Mouse (Mus musculus): ENCODE results near the gene Lrrc4. TPM values are rescaled to one million over a fixed set of nuclear protein-coding genes. Genes with fewer than 3 reads are reported as not detected.

Lrrc4 gene
- total RNA-seq, 2 experiments from 2014 or later: 85.2 to 95.7 TPM

GRCm38 (mm10) chr6:28857198-28858180 lies 25.9 kb upstream of the Lrrc4 start:
- no peak for DNase-seq (ENCODE audit: low spot score in 2 of 2)
- intact Hi-C loops (cut with DNase I): no loop called here

GRCm38 (mm10) chr6:28856789-28857188 lies 25.2 kb upstream of the Lrrc4 start:
- intact Hi-C loops (cut with DNase I): no loop called here
- no peak for DNase-seq (ENCODE audit: low spot score in 2 of 2)

DNA sequence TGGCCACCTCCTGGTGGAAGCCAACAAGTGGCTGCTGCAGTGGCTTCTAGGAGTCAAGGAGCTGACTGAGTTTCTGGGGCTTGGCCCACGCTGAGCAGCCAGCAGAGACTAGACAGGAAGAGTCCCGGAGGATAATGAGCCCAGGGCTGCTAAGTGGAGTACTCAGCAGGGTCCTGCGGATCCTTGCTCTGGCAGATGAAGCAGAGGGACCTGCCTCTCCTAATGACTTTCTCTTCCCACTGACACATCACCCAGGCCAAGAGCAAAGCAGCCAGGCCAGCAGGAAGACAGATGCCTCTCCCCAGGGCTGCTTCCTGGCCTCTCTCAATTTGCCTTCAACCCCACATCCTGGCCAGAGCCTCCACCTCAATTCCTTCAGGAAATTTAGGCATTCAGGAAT lies 23.9 kb upstream of the Lrrc4 start:
- intact Hi-C loops (cut with DNase I): no loop called here
- DNase-seq (ENCODE audit: low spot score in 2 of 2): no peak

DNA sequence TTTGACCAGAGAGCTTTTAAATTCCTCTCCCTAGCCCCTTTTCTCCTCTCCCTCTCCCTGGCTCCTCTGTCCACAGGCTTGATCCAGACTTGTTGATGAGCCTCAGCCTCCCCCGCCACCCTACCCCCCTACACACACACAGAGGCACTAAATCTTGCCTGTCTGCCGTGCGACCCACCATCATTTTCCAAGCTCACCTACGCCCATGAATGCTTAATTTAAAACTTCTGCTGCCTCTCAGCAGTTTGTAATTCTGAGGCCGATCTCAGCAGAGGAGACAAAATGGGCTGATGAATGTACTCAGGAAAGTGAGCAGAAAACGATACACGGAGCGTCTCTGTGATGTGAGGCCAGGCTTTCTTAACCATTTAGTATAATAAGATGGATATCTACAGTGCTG lies 23.1 kb upstream of the Lrrc4 start:
- intact Hi-C loops (cut with DNase I): no loop called here
- DNase-seq (ENCODE audit: low spot score in 2 of 2): no peak

GRCm38 (mm10) chr6:28853654-28854053 lies 22.1 kb upstream of the Lrrc4 start:
- intact Hi-C loops (cut with DNase I): no loop called here
- no peak for DNase-seq (ENCODE audit: low spot score in 2 of 2)

DNA sequence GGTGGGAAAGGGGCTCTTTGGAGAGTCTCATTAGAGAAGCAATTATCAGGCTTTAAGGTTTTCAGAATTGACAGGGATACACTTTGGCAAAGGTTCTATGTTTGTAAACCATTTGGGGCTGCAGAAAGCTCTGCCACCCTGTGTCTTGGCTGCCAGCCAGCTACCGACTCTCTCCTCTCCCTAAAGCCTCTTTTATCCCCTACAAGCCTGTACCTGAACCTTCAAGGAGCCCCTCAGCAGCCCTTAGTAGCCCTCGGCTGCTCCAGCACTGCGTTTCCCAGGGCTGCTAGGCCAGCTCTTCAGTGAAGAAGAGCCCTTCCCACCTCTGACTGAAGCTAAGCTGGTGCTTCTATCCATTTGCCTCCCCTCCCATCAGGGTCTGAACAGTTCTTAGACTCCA lies 21.6 kb upstream of the Lrrc4 start:
- intact Hi-C loops (cut with DNase I): no loop called here
- no peak for DNase-seq (ENCODE audit: low spot score in 2 of 2)

GRCm38 (mm10) chr6:28852342-28852741 lies 20.8 kb upstream of the Lrrc4 start:
- intact Hi-C loops (cut with DNase I): no loop called here

GRCm38 (mm10) chr6:28850326-28850900 lies 18.9 kb upstream of the Lrrc4 start:
- intact Hi-C loops (cut with DNase I): no loop called here
- no peak for DNase-seq (ENCODE audit: low spot score in 2 of 2)

More at GRCm38 (mm10) chr6:28852342-28852741, 20.8 kb upstream of the Lrrc4 start:
- DNase-seq (ENCODE audit: low spot score in 2 of 2): no peak

DNA sequence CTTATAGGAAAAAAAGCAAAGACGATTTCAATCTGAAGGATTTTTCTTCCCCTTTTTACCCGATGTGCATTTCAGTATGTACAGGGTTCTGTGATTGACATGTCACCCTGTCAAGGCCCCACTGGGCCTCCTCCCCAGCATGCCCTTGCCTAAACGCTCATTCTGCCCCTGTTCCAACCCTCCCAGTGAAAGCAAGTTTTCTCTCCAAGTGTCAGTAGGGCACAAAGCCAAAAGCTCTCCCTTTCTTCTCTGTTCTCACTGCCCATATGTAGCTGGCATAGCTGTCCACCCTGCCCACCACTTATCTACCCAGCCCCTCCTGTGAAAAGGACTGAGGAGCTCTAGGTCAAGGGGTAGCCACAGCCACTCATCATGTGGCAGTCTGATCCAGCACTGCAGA lies 17.8 kb upstream of the Lrrc4 start:
- intact Hi-C loops (cut with DNase I): no loop called here
- DNase-seq (ENCODE audit: low spot score in 2 of 2): no peak

- intact Hi-C loops (cut with DNase I): no loop called here
- DNase-seq (ENCODE audit: low spot score in 2 of 2): no peak
These were observed 17.3 kb upstream of the Lrrc4 start for GRCm38 (mm10) chr6:28848891-28849290.

- intact Hi-C loops (cut with DNase I): no loop called here
- no peak for DNase-seq (ENCODE audit: low spot score in 2 of 2)
These were observed 16.8 kb upstream of the Lrrc4 start for GRCm38 (mm10) chr6:28848285-28848794.

- intact Hi-C loops (cut with DNase I): no loop called here
- no peak for DNase-seq (ENCODE audit: low spot score in 2 of 2)
These were observed 16.1 kb upstream of the Lrrc4 start for GRCm38 (mm10) chr6:28847616-28848015.

- no peak for DNase-seq (ENCODE audit: low spot score in 2 of 2)
- intact Hi-C loops (cut with DNase I): no loop called here
These were observed 14.1 kb upstream of the Lrrc4 start for GRCm38 (mm10) chr6:28845610-28846009.

GRCm38 (mm10) chr6:28842375-28843276 lies 11.1 kb upstream of the Lrrc4 start:
- DNase-seq (ENCODE audit: low spot score in 2 of 2): peak; percentile 67 to 77
- intact Hi-C loops (cut with DNase I): no loop called here

DNA sequence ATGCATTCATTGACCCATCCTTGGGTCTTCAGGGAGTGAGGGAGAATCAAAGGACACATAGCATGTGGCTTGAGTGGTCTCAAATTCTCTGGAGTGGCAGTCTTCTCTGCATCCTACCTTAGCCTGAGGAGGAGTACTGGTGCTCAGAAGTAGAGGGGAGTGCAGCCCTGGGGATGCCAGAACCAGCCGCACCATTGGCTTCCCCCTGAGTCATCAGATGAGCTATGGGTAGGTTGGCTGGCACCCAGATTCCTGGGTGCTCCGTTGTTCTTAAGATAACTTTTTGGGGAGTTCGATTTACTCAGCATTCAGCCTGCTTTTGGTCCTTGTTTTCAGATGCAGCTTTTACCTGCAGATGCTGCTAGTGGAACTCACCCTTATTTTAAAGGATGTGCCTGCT lies 10.0 kb upstream of the Lrrc4 start:
- DNase-seq (ENCODE audit: low spot score in 2 of 2): no peak
- intact Hi-C loops (cut with DNase I): no loop called here

- no peak for DNase-seq (ENCODE audit: low spot score in 2 of 2)
- intact Hi-C loops (cut with DNase I): loop anchor here (5.0 to 10.0 kb wide), 2 partner anchors 186 to 308 kb away; no protein-coding TSS in a partner anchor
These were observed 5.1 kb upstream of the Lrrc4 start for GRCm38 (mm10) chr6:28836600-28836999.

GRCm38 (mm10) chr6:28834046-28834445 lies 2.5 kb upstream of the Lrrc4 start:
- DNase-seq (ENCODE audit: low spot score in 2 of 2): no peak
- intact Hi-C loops (cut with DNase I): loop anchor here (10.0 kb wide), 1 partner anchor 311 kb away; no protein-coding TSS in a partner anchor

- intact Hi-C loops (cut with DNase I): loop anchor here (10.0 kb wide), 1 partner anchor 311 kb away; no protein-coding TSS in a partner anchor
- peak; percentile 70 to 74 for DNase-seq (ENCODE audit: low spot score in 2 of 2)
These were observed 1.9 kb upstream of the Lrrc4 start for GRCm38 (mm10) chr6:28833380-28833822.

GRCm38 (mm10) chr6:28832751-28833291 lies 1.3 kb upstream of the Lrrc4 start:
- intact Hi-C loops (cut with DNase I): loop anchor here (10.0 kb wide), 1 partner anchor 312 kb away; no protein-coding TSS in a partner anchor
- peak in 1 of 2 experiments; percentile 63 for DNase-seq (ENCODE audit: low spot score in 2 of 2)

Data from left cerebral cortex, postnatal 14 days (tissue).